Mouse (Mus musculus) stomach, embryonic 16.5 days (tissue): Measurements from ENCODE around the gene Ifitm7. TPM values are rescaled to one million over a fixed set of nuclear protein-coding genes. Genes with fewer than 3 reads are reported as not detected.

Experiments
- ATAC-seq: fragments of 200-750 bp; cut with Nextera tagmentation; 2 replicates; pipeline ENCODE4 v1.8.0; 2017; ENCODE audit warnings: moderate number of reproducible peaks, moderate TSS enrichment; ENCODE audit not compliant: insufficient read depth, low FRiP score
- H3K27ac ChIP-seq: fragments of 300-500 bp; sonication (generic); 2 replicates; pipeline ENCODE4 v1.5.1; 2014; ENCODE audit warnings: low read length
- H3K27me3 ChIP-seq: fragments of 300-500 bp; sonication (generic); 2 replicates; pipeline ENCODE4 v1.6.1; 2014; ENCODE audit warnings: low read length, control low read depth, mixed read lengths; ENCODE audit not compliant: control insufficient read depth, insufficient read depth
- H3K36me3 ChIP-seq: fragments of 300-500 bp; sonication (generic); 2 replicates; pipeline ENCODE4 v1.6.1; 2014; ENCODE audit warnings: low read length; ENCODE audit not compliant: control insufficient read depth, insufficient read depth
- H3K4me1 ChIP-seq: fragments of 300-500 bp; sonication (generic); 2 replicates; pipeline ENCODE4 v1.6.1; 2014; ENCODE audit warnings: low read length, control low read depth, mixed read lengths; ENCODE audit not compliant: control insufficient read depth, insufficient read depth
- H3K4me2 ChIP-seq: fragments of 300-500 bp; sonication (generic); 2 replicates; pipeline ENCODE4 v1.6.1; 2014; ENCODE audit warnings: low read depth, low read length, mixed read lengths
- H3K4me3 ChIP-seq: fragments of 300-500 bp; sonication (generic); replicated peaks from 2 replicates; pipeline ENCODE4 v1.5.1; 2014; ENCODE audit warnings: mild to moderate bottlenecking, low read length
- H3K9ac ChIP-seq: fragments of 300-500 bp; sonication (generic); 2 replicates; pipeline ENCODE4 v1.6.1; 2014; ENCODE audit warnings: low read length
- H3K9me3 ChIP-seq: fragments of 300-500 bp; sonication (generic); replicated peaks from 2 replicates; pipeline ENCODE4 v1.6.1; 2016; ENCODE audit warnings: low read length, control low read depth; ENCODE audit not compliant: control insufficient read depth
- WGBS: fragments of 180-500 bp; shearing (Covaris S2); extraction: QIAGEN DNeasy Blood & Tissue Kit; methylation state at CpG from one replicate; pipeline ENCODE4 v1.1.7; 2014; 5-methylcytosine and 5-hydroxymethylcytosine counted together
- polyA plus RNA-seq: library from polyadenylated mRNA; unstranded; fragments of >200 nt; fragmentation: Nextera tagmentation; extraction: Ambion mirVana; gene quantifications from 2 replicates; pipeline ENCODE4 v1.2.1, GENCODE M21; 2015

Ifitm7 gene
- polyA plus RNA-seq, 1 experiment from 2014 or later, result 0.19 TPM

DNA sequence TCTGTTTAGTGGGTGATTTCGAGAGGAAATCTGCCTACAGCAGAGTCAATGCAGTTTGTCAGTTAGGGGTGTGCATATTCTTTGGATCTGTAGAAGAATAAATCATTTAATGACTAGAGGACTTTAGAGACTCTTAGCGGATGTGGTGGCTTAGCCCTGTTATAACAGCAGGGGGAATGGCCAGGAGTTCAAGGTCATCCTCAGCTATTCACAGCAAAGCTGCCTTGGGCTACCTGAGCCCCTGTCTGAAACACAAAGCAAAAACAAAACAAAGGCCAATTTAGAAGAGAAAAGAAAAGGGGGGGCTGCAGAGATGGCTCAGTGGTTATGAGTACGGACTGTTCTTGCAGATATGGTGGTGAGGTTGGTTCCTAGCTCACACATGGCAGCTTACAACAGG lies 35.4 kb downstream of the Ifitm7 start:
- no peak overlapping the region for H3K4me3 ChIP-seq

DNA sequence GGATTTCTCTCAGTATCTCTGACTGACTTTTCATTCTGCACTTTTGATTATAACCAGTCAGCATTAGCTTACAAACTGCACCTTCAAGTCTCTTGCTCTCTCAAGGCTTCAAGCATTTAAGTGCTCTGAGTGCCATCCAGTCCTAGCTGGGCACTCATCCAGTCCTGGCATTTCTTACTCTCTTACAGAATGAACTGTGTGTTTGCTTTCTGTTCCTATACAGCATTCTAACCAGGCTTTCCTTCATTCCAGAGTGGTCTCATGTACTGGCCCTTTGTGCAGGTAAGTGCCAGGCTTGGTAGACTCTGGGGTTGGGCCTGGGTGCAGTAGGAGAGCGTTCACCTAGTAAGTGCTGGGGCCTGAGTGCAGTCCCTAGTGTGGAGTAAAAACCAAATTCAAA lies 40.4 kb downstream of the Ifitm7 start:
- WGBS, result 88% methylated on average over 1 of the region's 1 CpGs

More for the DNA sequence above, 35.4 kb downstream of the Ifitm7 start:
- 73% methylated on average over 3 of the region's 3 CpGs for WGBS
- Histone ChIP-seq H3K4me1 (no peaks in the 10 kb centered on the region), H3K9me3 (no peaks in the 10 kb centered on the region), H3K27ac (no peak overlapping the region), H3K36me3 (no peaks in the 10 kb centered on the region), H3K4me2 (no peak overlapping the region), H3K9ac (no peak overlapping the region), H3K27me3 (no peaks in the 10 kb centered on the region)
- ATAC-seq, result no peak

DNA sequence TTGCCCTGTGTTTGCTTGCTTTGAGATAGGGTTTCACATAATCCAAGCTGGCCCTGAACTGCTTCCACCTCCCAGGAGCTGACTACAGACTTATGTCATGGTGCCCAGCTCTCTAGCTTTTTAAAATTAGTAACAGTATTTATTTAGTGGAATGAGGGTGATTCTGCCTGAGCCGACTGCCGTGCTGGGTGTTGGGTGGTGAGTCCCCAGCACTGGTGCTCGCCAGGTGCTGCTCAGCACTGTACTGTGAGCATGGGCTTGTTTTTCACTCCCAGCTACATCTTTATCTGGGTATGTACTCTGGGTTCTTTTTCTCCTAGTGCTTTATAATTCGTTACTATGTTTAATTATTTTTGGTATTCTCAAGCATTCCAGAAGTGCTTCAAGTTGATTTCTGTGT lies 41.5 kb downstream of the Ifitm7 start:
- ATAC-seq, result no peak
- no peak overlapping the region for H3K27ac ChIP-seq
- no peaks in the 10 kb centered on the region for H3K27me3 ChIP-seq
- H3K4me3 ChIP-seq, result no peak overlapping the region
- WGBS, result 56% methylated on average over 4 of the region's 4 CpGs
- H3K4me2 ChIP-seq, result no peak overlapping the region
- H3K4me1 ChIP-seq, result 0 out of 2 replicates have a peak, but pooled peaks cover 2% of the 10 kb centered on the region
- no peaks in the 10 kb centered on the region for H3K36me3 ChIP-seq
- H3K9ac ChIP-seq, result no peak overlapping the region
- H3K9me3 ChIP-seq, result no peaks in the 10 kb centered on the region

More for the DNA sequence above, 40.4 kb downstream of the Ifitm7 start:
- Histone ChIP-seq H3K36me3 (no peaks in the 10 kb centered on the region), H3K4me1 (no peaks in the 10 kb centered on the region), H3K9me3 (no peaks in the 10 kb centered on the region), H3K4me2 (no peak overlapping the region), H3K4me3 (no peak overlapping the region), H3K27ac (no peak overlapping the region), H3K27me3 (no peaks in the 10 kb centered on the region), H3K9ac (no peak overlapping the region)
- no peak for ATAC-seq

DNA sequence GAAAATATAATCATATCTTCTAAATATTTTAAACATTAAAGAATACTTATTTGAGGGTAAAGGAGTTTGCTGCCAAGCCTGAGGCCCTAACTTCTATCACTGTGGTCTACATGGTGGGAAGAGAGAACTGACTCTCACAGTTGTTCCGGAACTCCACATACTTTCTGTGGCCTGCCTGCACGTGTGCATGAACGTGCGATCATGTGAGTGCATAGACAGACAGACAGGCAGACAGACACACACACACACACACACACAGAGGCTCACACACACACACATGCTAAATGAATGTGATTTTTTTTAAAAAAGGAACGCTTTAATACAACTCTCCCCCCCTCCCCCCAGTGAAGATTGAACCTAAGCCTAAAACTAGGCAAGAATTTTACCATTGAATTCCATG lies 41.9 kb downstream of the Ifitm7 start:
- Histone ChIP-seq H3K27me3 (no peaks in the 10 kb centered on the region), H3K4me3 (no peak overlapping the region), H3K4me1 (0 out of 2 replicates have a peak, but pooled peaks cover 2% of the 10 kb centered on the region), H3K27ac (no peak overlapping the region), H3K9me3 (no peaks in the 10 kb centered on the region), H3K36me3 (no peaks in the 10 kb centered on the region), H3K9ac (no peak overlapping the region), H3K4me2 (no peak overlapping the region)
- WGBS, result 64% methylated on average over 5 of the region's 5 CpGs
- no peak for ATAC-seq

DNA sequence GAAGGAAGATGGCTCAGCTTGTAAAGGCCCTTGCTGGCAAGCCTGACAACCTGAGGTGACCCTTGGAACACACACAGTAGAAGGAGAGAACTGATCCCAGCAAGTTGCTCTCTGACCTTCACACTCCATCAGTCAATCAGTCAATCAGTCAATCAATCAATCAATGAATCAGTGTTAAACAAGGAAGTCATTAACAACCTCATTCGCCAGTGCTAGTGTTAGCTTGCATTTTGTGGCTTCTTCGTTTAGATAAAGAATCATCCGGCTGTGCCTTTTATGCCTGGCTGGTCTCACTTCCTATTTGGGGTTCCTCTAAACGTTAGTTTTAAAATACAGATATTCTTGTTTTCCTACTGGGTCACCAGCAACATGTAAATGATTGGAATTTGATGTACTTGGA lies 42.5 kb downstream of the Ifitm7 start:
- no peak for ATAC-seq

DNA sequence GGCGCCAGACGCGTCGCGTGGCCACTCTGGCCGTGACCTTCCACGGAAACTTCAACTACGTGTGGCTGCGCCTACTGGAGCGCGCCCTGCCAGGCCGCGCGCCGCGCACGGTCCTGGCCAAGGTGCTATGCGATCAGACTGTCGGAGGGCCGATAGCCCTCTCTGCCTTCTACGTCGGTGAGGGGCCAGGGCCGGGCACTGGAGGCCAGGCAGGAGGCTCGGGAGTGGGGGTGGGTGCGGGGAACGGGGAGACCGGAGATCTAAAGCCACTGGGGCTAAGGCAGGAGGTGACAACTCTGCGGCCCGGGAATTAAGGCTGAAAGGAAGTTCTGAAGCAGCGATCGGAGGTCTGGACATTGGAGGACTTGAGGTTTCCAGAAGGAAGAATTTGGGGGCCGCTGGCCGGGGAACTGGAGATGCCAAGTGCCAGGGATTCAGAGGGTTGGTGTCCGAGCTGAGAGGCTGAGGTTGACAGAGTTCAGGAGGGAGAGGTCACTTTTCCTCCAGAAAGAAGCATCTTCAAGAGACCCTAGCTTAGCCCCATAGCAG lies 45.8 kb downstream of the Ifitm7 start:
- Histone ChIP-seq H3K9me3 (no peaks in the 10 kb centered on the region), H3K4me3 (peak overlapping the region; percentile 59), H3K27ac (no peak overlapping the region), H3K27me3 (no peaks in the 10 kb centered on the region), H3K4me2 (peak overlapping the region; percentile 77), H3K36me3 (no peaks in the 10 kb centered on the region), H3K4me1 (0 out of 2 replicates have a peak, but pooled peaks cover 2% of the 10 kb centered on the region), H3K9ac (peak overlapping the region; percentile 76)
- 2% methylated on average over 34 of the region's 34 CpGs for WGBS
- peak; percentile 76 for ATAC-seq

More for the DNA sequence above, 42.5 kb downstream of the Ifitm7 start:
- H3K9ac ChIP-seq, result no peak overlapping the region
- 0 out of 2 replicates have a peak, but pooled peaks cover 2% of the 10 kb centered on the region for H3K4me1 ChIP-seq
- H3K4me2 ChIP-seq, result no peak overlapping the region
- 33% methylated on average over 4 of the region's 4 CpGs for WGBS
- H3K36me3 ChIP-seq, result no peaks in the 10 kb centered on the region
- H3K27me3 ChIP-seq, result no peaks in the 10 kb centered on the region
- no peak overlapping the region for H3K27ac ChIP-seq
- no peaks in the 10 kb centered on the region for H3K9me3 ChIP-seq
- no peak overlapping the region for H3K4me3 ChIP-seq

DNA sequence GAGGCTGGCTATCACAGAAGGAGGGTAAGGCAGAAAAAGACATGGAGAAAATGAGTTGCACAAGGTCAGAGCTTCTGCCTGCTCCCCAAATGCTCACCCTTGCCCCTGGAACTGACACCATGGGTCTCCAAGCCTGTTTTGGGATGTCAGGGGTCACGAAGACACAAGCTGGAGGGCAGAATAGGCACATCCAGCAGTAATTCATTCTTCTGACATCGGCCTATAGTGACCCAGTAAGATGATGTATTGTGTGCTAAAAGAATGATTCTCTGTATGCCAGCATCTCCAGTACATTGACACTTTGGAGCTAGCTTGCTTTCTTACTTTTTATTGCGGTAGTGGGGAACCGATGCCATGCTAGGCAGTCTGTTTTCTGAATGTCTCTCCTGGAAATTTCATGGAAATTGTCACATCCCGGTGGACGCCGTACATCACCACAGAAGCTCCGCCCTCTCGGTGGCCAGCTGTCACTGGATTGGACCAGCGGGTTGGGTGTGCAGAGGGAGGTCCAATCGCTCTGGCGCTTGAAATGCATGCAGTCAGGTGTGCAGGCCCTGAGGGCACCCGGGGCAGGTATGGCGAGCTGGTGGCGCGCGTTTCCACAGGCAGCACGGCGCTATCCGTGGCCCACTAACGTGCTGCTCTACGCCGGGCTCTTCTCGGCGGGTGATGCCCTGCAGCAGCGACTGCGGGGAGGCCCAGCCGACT lies 46.4 kb downstream of the Ifitm7 start:
- Histone ChIP-seq H3K4me3 (peak overlapping the region; percentile 59), H3K4me2 (peak overlapping the region; percentile 77), H3K9me3 (no peaks in the 10 kb centered on the region), H3K9ac (peak overlapping the region; percentile 76), H3K36me3 (no peaks in the 10 kb centered on the region), H3K27ac (no peak overlapping the region), H3K27me3 (no peaks in the 10 kb centered on the region), H3K4me1 (0 out of 2 replicates have a peak, but pooled peaks cover 2% of the 10 kb centered on the region)
- ATAC-seq, result peak; percentile 93
- 5% methylated on average over 28 of the region's 28 CpGs for WGBS

Other genes with a start within 250 kb of the Ifitm7 start
- gene Rrn3, start 206.2 kb downstream of the Ifitm7 start, polyA plus RNA-seq, result 55.2 and 56.2 TPM in 2 replicates
- 163 TPM in 2 replicates for gene Ntan1, start 168.0 kb downstream of the Ifitm7 start, polyA plus RNA-seq
- gene Pdxdc1, start 83.8 kb downstream of the Ifitm7 start, polyA plus RNA-seq, result 115 and 122 TPM in 2 replicates
- 11.1 and 13.2 TPM in 2 replicates for gene Mpv17l, start 83.7 kb downstream of the Ifitm7 start, polyA plus RNA-seq
- gene 2900011O08Rik, start 284 bp downstream of the Ifitm7 start, polyA plus RNA-seq, result 2.0 and 2.5 TPM in 2 replicates
- gene Nde1, start 176.4 kb upstream of the Ifitm7 start, polyA plus RNA-seq, result 78.9 and 87.3 TPM in 2 replicates
- 14.3 and 14.8 TPM in 2 replicates for gene Marf1, start 176.5 kb upstream of the Ifitm7 start, polyA plus RNA-seq